Mouse (Mus musculus): ENCODE data around the gene Hist1h2bg. TPM values are rescaled to one million over a fixed set of nuclear protein-coding genes. Genes with fewer than 3 reads are reported as not detected.
A peak's percentile ranks its signal among the peaks of the same experiment; 100 is the strongest.

The Hist1h2bg gene
- total RNA-seq, 2 experiments from 2014 or later = 2.9 to 7.6 TPM

DNA sequence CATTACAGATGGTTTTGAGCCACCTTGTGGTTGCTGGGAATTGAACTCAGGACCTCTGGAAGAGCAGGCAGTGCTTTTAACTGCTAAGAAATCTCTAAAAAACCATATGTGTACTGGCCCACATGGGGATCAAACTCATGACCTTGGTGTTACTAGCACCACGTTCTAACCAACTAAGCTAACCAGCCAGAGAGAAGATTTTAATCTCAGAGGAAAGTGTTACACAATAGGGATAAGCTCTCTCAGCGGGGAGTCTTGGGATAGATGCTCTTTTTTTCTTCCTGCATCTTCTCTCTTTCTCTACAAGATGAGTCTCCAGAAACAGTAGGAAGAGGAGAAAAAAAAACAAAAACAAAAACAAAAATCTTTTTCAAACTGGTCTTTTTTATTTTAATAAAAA is 39.2 kb downstream of the Hist1h2bg start:
- H3K4me3 ChIP-seq = no peak overlapping the region
- H3K27ac ChIP-seq = no peak overlapping the region
- DNase-seq = no peak
- intact Hi-C loops (cut with DNase I) = no loop called here
- no peak for TF ChIP-seq CTCF (IDR thresholded peaks at IDR 0.05)

DNA sequence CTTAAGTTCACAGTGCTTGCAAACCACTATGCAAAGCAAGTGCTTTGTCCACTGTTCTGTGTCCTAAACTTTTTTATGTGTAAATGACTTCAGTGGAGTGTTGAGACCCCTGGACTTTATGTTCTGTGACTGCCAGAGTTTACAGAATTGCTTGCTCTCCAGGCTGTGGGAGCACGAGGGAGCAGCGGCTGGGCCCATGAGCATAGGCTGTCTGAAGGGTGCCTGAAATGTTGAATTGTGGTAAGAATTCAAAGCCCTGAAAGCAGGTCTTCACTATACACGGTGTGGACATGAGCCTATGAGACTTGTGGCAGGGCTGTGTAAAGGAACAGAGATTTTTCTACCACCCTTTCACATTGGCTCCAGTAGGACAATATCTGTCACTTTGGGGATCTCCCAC is 40.4 kb downstream of the Hist1h2bg start:
- intact Hi-C loops (cut with DNase I) = no loop called here
- DNase-seq = no peak

GRCm38 (mm10) chr13:23620056-23620732 is 49.0 kb downstream of the Hist1h2bg start:
- peak overlapping the region; percentile 89 for H3K4me3 ChIP-seq
- no peak for DNase-seq
- peak overlapping the region; percentile 92 for H3K27ac ChIP-seq
- intact Hi-C loops (cut with DNase I) = loop anchor here (5.0 kb wide), 5 partner anchors 38 to 1578 kb away; partner anchors contain the start of genes Hist1h1a, Hist1h1t, Hist1h2ac and Hist1h2ag
- no peak for TF ChIP-seq CTCF (IDR thresholded peaks at IDR 0.05)

More for the DNA sequence above, 40.4 kb downstream of the Hist1h2bg start:
- Histone ChIP-seq H3K4me3 (no peak overlapping the region), H3K27ac (no peak overlapping the region)
- TF ChIP-seq CTCF (IDR thresholded peaks at IDR 0.05) = no peak

GRCm38 (mm10) chr13:23620733-23621531 is 49.7 kb downstream of the Hist1h2bg start, which contains the start of gene Hist1h2be:
TSS of gene Hist1h2be (minus strand) at chr13:23621124.
- peak; percentile 62 for DNase-seq
- Histone ChIP-seq H3K27ac (peak within 1 kb of the TSS; percentile 92), H3K4me3 (peak within 1 kb of the TSS; percentile 89)
- no peak for TF ChIP-seq CTCF (IDR thresholded peaks at IDR 0.05)
- intact Hi-C loops (cut with DNase I) = loop anchor here (5.0 kb wide), 5 partner anchors 39 to 1579 kb away; partner anchors contain the start of genes Hist1h1a, Hist1h1t, Hist1h2ac and Hist1h2ag

Small RNA genes lying within 50 kb of the gene (microRNA-seq; reads per million reads assigned to microRNA genes)
- gene Gm44297 (not detected), gene Gm44359 (not detected), gene Gm44394 (not detected)

Other genes with a start within 250 kb of the Hist1h2bg start
- 10 to 100 TPM in 1 of 2 experiments, 1 to 10 TPM in 1; 8.9 to 12.7 TPM for gene Zfp322a, start 202.2 kb upstream of the Hist1h2bg start, total RNA-seq (2021)
- gene Abt1, start 147.5 kb upstream of the Hist1h2bg start, total RNA-seq (2021) = 1 to 10 TPM; 3.6 to 3.9 TPM
- not detected for gene Btn1a1, start 105.5 kb upstream of the Hist1h2bg start, total RNA-seq (2021)
- not detected for gene Btn2a2, start 82.5 kb upstream of the Hist1h2bg start, total RNA-seq (2021)
- 100 to 1,000 TPM; 131 to 139 TPM for gene Hist1h4h, start 40.3 kb upstream of the Hist1h2bg start, total RNA-seq (2021)
- 1 to 10 TPM in 1 of 2 experiments, not detected in 1; 2.0 TPM for gene Hist1h2af, start 37.5 kb upstream of the Hist1h2bg start, total RNA-seq (2021)
- not detected for gene Hist1h3g, start 36.0 kb upstream of the Hist1h2bg start, total RNA-seq (2021)
- gene Hist1h2bh, start 28.0 kb upstream of the Hist1h2bg start, total RNA-seq (2021) = 1 to 10 TPM in 1 of 2 experiments, under 1 TPM in 1; 0.94 to 1.0 TPM
- gene Hist1h3f, start 27.3 kb upstream of the Hist1h2bg start, total RNA-seq (2021) = 1 to 10 TPM; 2.9 to 4.0 TPM
- 1 to 10 TPM; 7.8 to 8.7 TPM for gene Hist1h4f, start 19.7 kb upstream of the Hist1h2bg start, total RNA-seq (2021)
- gene Hist1h1d, start 18.1 kb upstream of the Hist1h2bg start, total RNA-seq (2021) = under 1 TPM; 0.56 to 0.81 TPM
- 10 to 100 TPM in 1 of 2 experiments, 1 to 10 TPM in 1; 8.3 to 12.9 TPM for gene Hist1h3e, start 9.0 kb upstream of the Hist1h2bg start, total RNA-seq (2021)
- under 1 TPM in 1 of 2 experiments, not detected in 1; 0.45 TPM for gene Hist1h2ae, start 176 bp upstream of the Hist1h2bg start, total RNA-seq (2021)
- gene Hist1h2bf, start 2.8 kb downstream of the Hist1h2bg start, total RNA-seq (2021) = 1 to 10 TPM; 3.6 to 3.8 TPM
- gene Hist1h2ad, start 3.0 kb downstream of the Hist1h2bg start, total RNA-seq (2021) = 1 to 10 TPM; 1.0 to 1.3 TPM
- 1 to 10 TPM; 2.0 to 3.0 TPM for gene Hist1h3d, start 4.4 kb downstream of the Hist1h2bg start, total RNA-seq (2021)
- gene Hist1h4d, start 10.2 kb downstream of the Hist1h2bg start, total RNA-seq (2021) = 10 to 100 TPM; 31.0 to 36.0 TPM
- gene Hist1h2be, start 49.7 kb downstream of the Hist1h2bg start, total RNA-seq (2021) = 10 to 100 TPM; 10.8 to 17.5 TPM
- 10 to 100 TPM; 29.1 to 34.0 TPM for gene Hist1h1e, start 51.2 kb downstream of the Hist1h2bg start, total RNA-seq (2021)
- under 1 TPM; 0.84 to 0.92 TPM for gene Hist1h2ac, start 112.6 kb downstream of the Hist1h2bg start, total RNA-seq (2021)
- gene Hist1h2bc, start 112.8 kb downstream of the Hist1h2bg start, total RNA-seq (2021) = 10 to 100 TPM; 59.1 to 76.4 TPM
- gene Hist1h1t, start 124.4 kb downstream of the Hist1h2bg start, total RNA-seq (2021) = not detected
- 10 to 100 TPM; 49.8 to 61.2 TPM for gene Hist1h4c, start 127.1 kb downstream of the Hist1h2bg start, total RNA-seq (2021)
- gene Hfe, start 139.5 kb downstream of the Hist1h2bg start, total RNA-seq (2021) = 10 to 100 TPM; 16.0 to 18.7 TPM
- gene Hist1h1c, start 167.4 kb downstream of the Hist1h2bg start, total RNA-seq (2021) = 100 to 1,000 TPM; 135 to 164 TPM
- gene Hist1h3c, start 174.2 kb downstream of the Hist1h2bg start, total RNA-seq (2021) = not detected
- 1 to 10 TPM; 1.1 to 2.3 TPM for gene Hist1h2bb, start 175.3 kb downstream of the Hist1h2bg start, total RNA-seq (2021)
- gene Hist1h2ab, start 179.7 kb downstream of the Hist1h2bg start, total RNA-seq (2021) = 1 to 10 TPM in 1 of 2 experiments, not detected in 1; 1.9 TPM
- 1 to 10 TPM; 1.6 to 1.8 TPM for gene Hist1h3b, start 180.9 kb downstream of the Hist1h2bg start, total RNA-seq (2021)
- 1 to 10 TPM; 2.1 to 3.7 TPM for gene Hist1h4b, start 185.6 kb downstream of the Hist1h2bg start, total RNA-seq (2021)
- 1 to 10 TPM in 1 of 2 experiments, under 1 TPM in 1; 0.61 to 1.4 TPM for gene Hist1h4a, start 189.8 kb downstream of the Hist1h2bg start, total RNA-seq (2021)
- 1 to 10 TPM; 2.9 to 4.2 TPM for gene Hist1h3a, start 191.0 kb downstream of the Hist1h2bg start, total RNA-seq (2021)
- 1 to 10 TPM; 1.2 to 1.5 TPM for gene Hist1h1a, start 192.3 kb downstream of the Hist1h2bg start, total RNA-seq (2021)
- not detected for gene Trim38, start 198.5 kb downstream of the Hist1h2bg start, total RNA-seq (2021)
- gene Slc17a2, start 235.6 kb downstream of the Hist1h2bg start, total RNA-seq (2021) = not detected